ENCODE assay signal across 9 mouse cellular contexts in the genomic region with DNA sequence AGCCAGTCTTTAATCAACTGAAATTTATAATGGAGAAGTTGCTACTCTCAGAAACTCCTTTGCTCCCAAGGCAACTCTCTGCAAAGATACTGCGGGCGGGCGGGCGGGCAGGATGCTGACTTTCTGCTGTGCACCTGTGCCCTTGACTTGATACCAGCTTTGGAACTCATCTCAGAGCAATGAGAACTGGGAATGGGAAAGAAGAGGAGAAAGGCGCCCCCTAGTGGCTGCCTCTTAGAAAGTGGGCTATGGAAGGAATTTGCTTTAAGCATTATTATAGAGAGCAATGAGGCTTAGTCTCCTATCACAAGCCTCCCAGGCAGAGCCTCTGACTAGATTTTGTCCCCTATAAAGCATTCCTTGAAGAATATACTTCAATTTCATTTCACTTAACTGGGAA. TPM values are rescaled to one million over a fixed set of nuclear protein-coding genes. Genes with fewer than 3 reads are reported as not detected.
A peak's percentile ranks its signal among the peaks of the same experiment; 100 is the strongest.
DNase-seq lines count a peak whose midpoint lies in the region; ATAC-seq and TF ChIP-seq lines count a peak whose summit lies in the region.
"Had no signal": no experiment of that assay in that cellular context is flagged by ENCODE, and none has a peak within 500 bp of the region (broad histone marks: within the 10 kb centered on the region; RNA-seq: fewer than 3 reads in every experiment).

No protein-coding gene starts in this region.

- no peak overlapping the region for H3K27ac ChIP-seq in forebrain, postnatal 0 days (ENCODE audit: low read depth, low read length)
- H3K27ac ChIP-seq in forebrain, embryonic 13.5 days, result no peak overlapping the region
- no peak overlapping the region for H3K27ac ChIP-seq in stomach, postnatal 0 days (replicated peaks)
- H3K27ac ChIP-seq: hindbrain, embryonic 15.5 days had no signal

- no peaks in the 10 kb centered on the region for H3K36me3 ChIP-seq in forebrain, postnatal 0 days (ENCODE audit: insufficient read depth)
- H3K36me3 ChIP-seq in forebrain, embryonic 13.5 days (ENCODE audit: poor library complexity, severe bottlenecking), result no peaks in the 10 kb centered on the region
- H3K36me3 ChIP-seq in stomach, postnatal 0 days (ENCODE audit: control insufficient read depth, insufficient read depth, low read length), result no peaks in the 10 kb centered on the region
- H3K36me3 ChIP-seq: hindbrain, embryonic 15.5 days had no signal

- H3K4me1 ChIP-seq in forebrain, postnatal 0 days (ENCODE audit: insufficient read depth), result no peaks in the 10 kb centered on the region
- no peaks in the 10 kb centered on the region for H3K4me1 ChIP-seq in forebrain, embryonic 13.5 days
- H3K4me1 ChIP-seq in lung, adult 2 months (ENCODE audit: control insufficient read depth, insufficient read depth, low read length), result no peaks in the 10 kb centered on the region
- no peaks in the 10 kb centered on the region for H3K4me1 ChIP-seq in stomach, postnatal 0 days (replicated peaks; ENCODE audit: control insufficient read depth, insufficient read depth)
- H3K4me1 ChIP-seq: hindbrain, embryonic 15.5 days had no signal

- no peak overlapping the region for H3K9ac ChIP-seq in forebrain, postnatal 0 days
- no peak overlapping the region for H3K9ac ChIP-seq in forebrain, embryonic 13.5 days
- no peak overlapping the region for H3K9ac ChIP-seq in stomach, postnatal 0 days (ENCODE audit: low read length)
- H3K9ac ChIP-seq: hindbrain, embryonic 15.5 days had no signal

- TF ChIP-seq CTCF in forebrain, postnatal 0 days (IDR thresholded peaks at IDR 0.05; ENCODE audit: low read depth), result peak; percentile 51
- TF ChIP-seq CTCF in lung, adult 2 months (IDR thresholded peaks at IDR 0.05; ENCODE audit: insufficient read depth, low read length), result no peak; the same call in 1 of the 2 replicates
- TF ChIP-seq CTCF in stomach, postnatal 0 days (IDR thresholded peaks at IDR 0.05; ENCODE audit: low read depth), result peak; percentile 78

- TF ChIP-seq EP300 in stomach, postnatal 0 days (optimal IDR thresholded peaks at IDR 0.05), result no peak

- ATAC-seq in forebrain, postnatal 0 days, result no peak
- ATAC-seq in forebrain, embryonic 13.5 days, result no peak
- ATAC-seq in stomach, postnatal 0 days (ENCODE audit: low FRiP score, low TSS enrichment), result no peak

- H3K4me3 ChIP-seq in forebrain, postnatal 0 days (ENCODE audit: low read depth, low read length), result no peak overlapping the region
- no peak overlapping the region for H3K4me3 ChIP-seq in forebrain, embryonic 13.5 days
- no peak overlapping the region for H3K4me3 ChIP-seq in lung, adult 2 months (replicated peaks; ENCODE audit: extremely low read depth, low read depth, low read length)
- H3K4me3 ChIP-seq in stomach, postnatal 0 days (ENCODE audit: low read depth, low read length), result no peak overlapping the region
- H3K4me3 ChIP-seq: hindbrain, embryonic 15.5 days had no signal

- H3K9me3 ChIP-seq in forebrain, postnatal 0 days (ENCODE audit: low read length), result no peaks in the 10 kb centered on the region
- H3K9me3 ChIP-seq in forebrain, embryonic 13.5 days (replicated peaks), result no peaks in the 10 kb centered on the region
- H3K9me3 ChIP-seq in stomach, postnatal 0 days (ENCODE audit: control insufficient read depth, low read length), result no peaks in the 10 kb centered on the region
- H3K9me3 ChIP-seq: hindbrain, embryonic 15.5 days had no signal

- no peak for TF ChIP-seq POLR2A in lung, adult 2 months (IDR thresholded peaks at IDR 0.05; ENCODE audit: borderline replicate concordance, extremely low read depth, low read depth, low read length)

- no peaks in the 10 kb centered on the region for H3K27me3 ChIP-seq in forebrain, postnatal 0 days (ENCODE audit: insufficient read depth, low read length)
- H3K27me3 ChIP-seq in forebrain, embryonic 13.5 days, result no peaks in the 10 kb centered on the region
- H3K27me3 ChIP-seq in stomach, postnatal 0 days (ENCODE audit: control insufficient read depth, insufficient read depth, low read length), result no peaks in the 10 kb centered on the region
- H3K27me3 ChIP-seq: hindbrain, embryonic 15.5 days had no signal

- no peak overlapping the region for H3K4me2 ChIP-seq in forebrain, postnatal 0 days (ENCODE audit: low read depth)
- H3K4me2 ChIP-seq in forebrain, embryonic 13.5 days, result no peak overlapping the region
- H3K4me2 ChIP-seq in stomach, postnatal 0 days (replicated peaks; ENCODE audit: low read depth), result no peak overlapping the region
- H3K4me2 ChIP-seq: hindbrain, embryonic 15.5 days had no signal

- 53% methylated on average over 5 of the region's 5 CpGs for WGBS in forebrain, postnatal 0 days
- 62% methylated on average over 5 of the region's 5 CpGs for WGBS in forebrain, embryonic 13.5 days
- WGBS in lung, adult 2 months, result 57% methylated on average over 5 of the region's 5 CpGs
- 62% methylated on average over 5 of the region's 5 CpGs for WGBS in stomach, postnatal 0 days

- DNase-seq in forebrain, postnatal 0 days, result peak; percentile 41
- peak; percentile 73 for DNase-seq in urinary bladder, postnatal 14 days (ENCODE audit: low spot score)
- DNase-seq in urinary bladder, postnatal 4 days (ENCODE audit: low spot score in 2 of 2), result no peak
- peak; percentile 48 to 74 for DNase-seq in cerebellum, postnatal 25 days
- peak; percentile 84 for DNase-seq in kidney, postnatal 10 days
- peak; percentile 69 for DNase-seq in lung, adult 2 months
- peak; percentile 59 for DNase-seq in stomach, postnatal 0 days (ENCODE audit: low spot score)

RNA-seq across cellular contexts. Expression of a gene that starts 9.0 kb away (rescaled TPM):
- total RNA-seq in forebrain, postnatal 0 days (2014; rRNA removed), result 1.8 and 2.6 TPM in 2 replicates
- 1.1 and 1.7 TPM in 2 replicates for polyA plus RNA-seq in forebrain, postnatal 0 days (2015; fragmentation: Nextera tagmentation; extraction: Ambion mirVana)
- 0.59 and 0.75 TPM in 2 replicates for polyA plus RNA-seq in forebrain, embryonic 13.5 days (2015; fragmentation: Nextera tagmentation; extraction: Ambion mirVana)
- 11.5 and 13.1 TPM in 2 replicates for polyA plus RNA-seq in lung, adult 2 months (2012; rRNA removed)
- 1.7 and 2.5 TPM in 2 replicates for polyA plus RNA-seq in stomach, postnatal 0 days (2015; fragmentation: Nextera tagmentation; extraction: Ambion mirVana)

Comparison
In these comparisons a context has a peak if more than half of its experiments do, and no peak if none do; other contexts are left out.
1. DNase-seq: peak in forebrain, postnatal 0 days (single experiment), urinary bladder, postnatal 14 days (single experiment), cerebellum, postnatal 25 days (2 of 2), kidney, postnatal 10 days (single experiment), lung, adult 2 months (single experiment) and stomach, postnatal 0 days (single experiment); none in urinary bladder, postnatal 4 days (0 of 2).